Mouse (Mus musculus): ENCODE results near the gene Eif4e.

Gene Eif4e

DNA sequence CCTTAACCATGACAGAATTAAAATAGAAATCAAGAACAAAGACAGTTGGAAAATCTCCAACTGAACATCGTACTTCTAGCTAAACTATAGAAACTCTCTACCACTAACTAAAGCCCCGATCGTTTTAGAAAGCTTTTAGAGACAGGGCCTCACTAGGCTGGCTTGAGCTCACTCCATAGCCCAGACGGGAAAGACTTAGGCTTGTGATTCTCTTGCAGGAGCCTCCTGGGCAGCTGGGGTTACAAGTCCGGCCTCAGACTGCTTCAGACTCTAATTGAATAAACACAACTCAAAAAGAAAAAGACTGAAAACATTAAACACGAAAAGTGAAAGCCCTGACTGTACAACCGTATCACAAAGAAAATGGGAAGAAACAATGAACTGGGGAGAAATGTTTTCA is 60.2 kb downstream of the Eif4e start:
- no peak for DNase-seq (ENCODE audit: low read depth, low spot score)

DNA sequence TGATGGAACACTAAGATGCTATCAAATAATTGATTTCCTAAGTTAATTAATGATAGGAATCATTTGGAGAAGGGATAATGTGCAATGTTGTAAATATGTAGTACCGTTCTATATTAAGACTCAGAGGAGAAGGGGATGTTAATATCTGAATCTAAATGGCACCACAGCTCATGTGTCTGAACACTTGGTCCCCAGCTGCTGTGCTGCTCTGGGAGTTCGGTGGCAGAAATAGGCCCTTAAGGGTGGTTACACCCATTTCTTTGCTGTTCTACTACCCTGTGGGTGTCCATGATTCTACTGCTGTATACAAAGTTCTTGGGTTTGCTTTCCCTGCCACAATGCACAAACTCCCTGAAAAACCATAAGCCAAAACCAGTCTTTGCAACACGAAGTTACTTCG is 61.2 kb downstream of the Eif4e start:
- no peak for DNase-seq (ENCODE audit: low read depth, low spot score)

DNA sequence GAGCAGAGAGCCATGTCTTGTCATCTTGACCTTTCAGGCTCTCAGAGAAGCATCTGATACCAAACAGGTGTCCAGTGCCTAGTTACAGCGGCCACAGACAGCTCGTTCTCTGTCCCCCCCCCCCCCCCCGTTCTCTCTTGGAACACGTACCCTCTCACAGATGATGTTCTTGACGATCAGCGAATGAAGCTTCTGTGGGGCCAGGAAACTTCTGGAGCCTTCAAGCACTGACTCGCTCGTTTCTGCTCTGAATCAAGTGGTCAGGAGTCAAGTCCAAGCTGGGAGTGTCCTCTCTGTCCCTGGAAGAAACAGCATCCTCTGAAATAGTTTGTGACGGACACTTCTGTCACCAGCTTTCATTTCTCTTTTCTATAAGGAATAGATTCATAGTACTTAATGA is 62.0 kb downstream of the Eif4e start:
- no peak for DNase-seq (ENCODE audit: low read depth, low spot score)

DNA sequence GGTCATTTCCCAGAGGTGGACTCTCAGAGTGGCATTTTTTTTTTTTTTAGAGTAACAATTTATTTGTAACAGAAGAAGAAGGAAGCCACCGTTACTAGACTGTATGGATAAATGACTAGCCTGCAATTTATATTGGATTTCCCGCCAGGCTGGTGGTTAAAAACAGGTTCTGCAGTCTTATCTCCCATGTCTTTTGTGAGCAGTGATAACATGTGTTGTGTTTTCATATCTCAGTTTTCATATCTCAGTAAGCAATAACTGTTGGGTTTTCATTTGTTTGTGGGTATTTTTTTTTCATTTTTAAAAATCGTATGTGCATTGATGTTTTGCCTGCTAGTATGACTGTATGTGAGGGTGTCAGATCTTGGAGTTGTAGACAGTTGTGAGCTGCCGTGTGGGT is 65.0 kb downstream of the Eif4e start:
- no peak for DNase-seq (ENCODE audit: low read depth, low spot score)

DNA sequence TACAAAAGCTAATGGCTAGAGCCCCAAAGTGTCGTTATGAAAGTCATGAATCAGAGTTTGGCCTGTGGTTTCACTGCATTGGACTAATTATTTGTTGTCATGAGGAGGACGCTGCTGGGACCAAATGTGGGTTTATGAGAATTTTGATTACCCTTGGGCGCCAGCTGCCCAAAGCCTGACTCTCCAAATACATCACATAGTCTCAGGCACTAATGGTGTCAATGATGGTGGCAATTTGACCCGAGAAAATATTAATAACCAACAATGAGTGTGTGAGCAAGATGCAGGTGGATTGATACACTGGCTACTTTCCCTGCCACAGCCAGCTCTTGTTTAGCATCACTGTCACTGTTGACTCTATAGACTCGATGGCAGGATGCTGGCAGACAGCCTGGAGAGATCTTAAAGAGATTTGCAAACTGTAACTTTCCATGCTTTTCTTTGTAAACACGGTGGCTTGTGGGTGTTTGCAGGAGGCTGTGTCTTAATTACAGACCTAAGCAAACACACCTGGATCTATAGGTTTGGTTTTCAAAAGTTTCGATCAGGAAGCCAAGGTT is 65.9 kb downstream of the Eif4e start:
- no peak for DNase-seq (ENCODE audit: low read depth, low spot score)

DNA sequence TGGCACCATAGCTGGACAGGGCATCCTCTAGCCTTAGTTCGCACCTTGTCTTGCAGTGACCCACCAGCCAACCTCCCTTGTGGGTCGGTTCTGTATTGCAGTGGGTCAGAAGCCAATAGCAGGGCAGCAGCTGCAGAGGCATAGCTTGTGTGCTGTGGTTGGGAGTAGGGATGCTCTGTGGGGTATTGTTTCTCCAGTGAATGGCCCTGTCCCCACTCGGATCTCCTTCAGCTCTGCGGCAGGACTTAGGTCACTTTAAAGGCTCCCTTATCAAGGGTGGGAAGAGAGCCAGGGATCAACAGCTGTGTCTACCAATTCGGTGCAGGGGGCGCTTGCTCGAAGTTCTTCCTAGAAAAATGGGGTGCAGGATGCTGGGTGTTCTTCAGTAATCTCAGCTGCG is 67.2 kb downstream of the Eif4e start:
- DNase-seq (ENCODE audit: low read depth, low spot score), result no peak

DNA sequence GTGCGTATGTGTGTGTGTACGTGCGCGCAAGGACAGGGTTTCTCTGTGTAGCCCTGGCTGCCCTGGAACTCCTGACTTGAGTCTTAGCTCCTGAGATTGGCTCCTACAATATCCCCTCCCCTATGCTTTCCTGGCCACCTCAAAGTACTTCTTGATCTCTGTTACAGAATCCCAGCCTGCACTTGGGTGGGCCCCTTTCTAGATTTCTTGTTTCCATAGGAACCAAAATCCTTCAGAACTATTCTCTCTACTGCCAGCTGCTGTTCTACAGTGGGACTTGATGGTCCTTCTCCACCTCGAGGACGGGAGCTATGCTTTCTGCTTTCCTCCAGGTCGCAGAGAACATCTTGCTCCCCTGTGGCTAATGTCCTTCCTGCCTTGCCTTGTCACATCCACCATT is 67.9 kb downstream of the Eif4e start:
- DNase-seq (ENCODE audit: low read depth, low spot score), result no peak

DNA sequence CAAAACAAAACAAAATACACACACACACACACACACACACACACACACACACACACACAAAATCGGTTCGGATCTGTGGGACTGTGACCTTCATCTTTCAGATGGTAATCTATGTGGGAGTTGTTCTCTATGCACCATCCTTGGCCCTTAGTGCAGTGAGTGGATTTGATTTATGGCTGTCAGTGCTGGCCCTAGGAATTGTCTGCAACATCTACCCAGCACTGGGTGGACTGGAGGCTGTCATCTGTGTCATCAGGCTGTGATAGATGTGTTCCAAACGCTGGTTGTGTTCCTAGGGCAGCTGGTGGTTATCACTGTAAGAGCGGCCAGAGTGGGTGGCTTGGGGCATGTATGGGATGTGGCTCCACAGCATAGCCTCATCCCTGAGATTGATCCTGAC is 75.1 kb downstream of the Eif4e start:
- no peak for DNase-seq (ENCODE audit: low read depth, low spot score)

DNA sequence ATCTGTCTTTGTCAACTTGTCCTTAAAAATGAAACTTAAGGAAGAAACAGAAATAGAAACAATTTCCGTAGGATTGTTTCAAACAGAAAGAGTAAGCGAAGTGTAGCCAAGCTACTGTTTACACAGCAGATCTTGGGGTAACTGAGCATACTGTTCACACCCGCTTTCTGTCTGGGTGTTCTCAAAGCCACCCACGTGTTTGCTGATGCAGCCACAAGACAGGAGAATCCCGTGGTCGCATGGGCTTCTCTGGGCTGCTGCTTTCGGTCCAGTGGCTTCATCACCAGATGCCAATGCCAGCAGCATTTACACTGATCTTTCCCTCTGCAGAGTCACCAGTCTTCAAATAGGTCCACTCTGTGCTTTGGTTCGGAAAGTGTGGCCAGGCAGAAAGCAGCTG is 79.2 kb downstream of the Eif4e start:
- DNase-seq (ENCODE audit: low read depth, low spot score), result no peak

DNA sequence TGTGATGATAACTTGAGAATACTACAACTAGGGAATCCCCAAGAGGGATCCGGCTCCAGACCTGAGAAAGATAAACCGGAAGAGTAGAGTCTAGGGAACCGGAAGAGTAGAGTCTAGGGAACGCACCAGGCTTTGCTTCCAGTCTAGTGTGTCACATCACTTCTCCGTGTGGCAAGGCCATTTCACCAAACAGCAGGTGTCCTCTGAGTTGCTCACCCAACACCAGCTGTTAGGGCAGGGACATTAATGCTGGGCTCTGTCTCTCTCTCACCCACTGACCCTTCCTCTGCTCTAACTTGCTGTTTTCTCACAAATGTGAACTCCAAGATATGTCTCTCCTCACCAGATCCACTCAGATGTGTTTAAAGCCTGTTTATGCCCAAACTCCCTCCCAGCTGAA is 82.7 kb downstream of the Eif4e start:
- DNase-seq (ENCODE audit: low read depth, low spot score), result no peak

All from mesoderm, embryonic 11.5 days (tissue).